Mouse (Mus musculus) right cerebral cortex, adult 2 months (tissue): ENCODE results near the gene Cntd1.

Source experiments
- DNase-seq, 2 experiments: peaks; one replicate each; pipeline ENCODE4 v3.0.0; 2021 to 2022; ENCODE audit warnings: low spot score in 2 of 2

Cntd1 gene

GRCm38 (mm10) chr11:101253613-101254389 lies 25.0 kb upstream of the Cntd1 start, which contains the start of gene Vps25:
Gene Vps25 (plus strand): TSS chr11:101253707.
- DNase-seq, result peak; percentile 87 to 89

GRCm38 (mm10) chr11:101255826-101256775 lies 22.7 kb upstream of the Cntd1 start:
- DNase-seq, result no peak

- DNase-seq, result peak; percentile 66 to 76
Measured at GRCm38 (mm10) chr11:101259261-101259712, 19.5 kb upstream of the Cntd1 start.

- DNase-seq, result peak; percentile 21 to 24
Measured at GRCm38 (mm10) chr11:101259948-101260825, 18.6 kb upstream of the Cntd1 start, which contains the start of gene Wnk4. Gene Wnk4 (plus strand): TSS chr11:101260567.

GRCm38 (mm10) chr11:101260826-101261380 lies 17.9 kb upstream of the Cntd1 start:
- DNase-seq, result no peak

- DNase-seq, result no peak
Measured at GRCm38 (mm10) chr11:101262272-101262967, 16.4 kb upstream of the Cntd1 start.

- no peak for DNase-seq
Measured at GRCm38 (mm10) chr11:101263138-101263988, 15.4 kb upstream of the Cntd1 start.

- no peak for DNase-seq
Measured at GRCm38 (mm10) chr11:101263989-101264280, 14.9 kb upstream of the Cntd1 start.

GRCm38 (mm10) chr11:101264954-101265471 lies 13.8 kb upstream of the Cntd1 start:
- DNase-seq, result no peak

- DNase-seq, result no peak
Measured at GRCm38 (mm10) chr11:101265906-101266305, 12.9 kb upstream of the Cntd1 start.

GRCm38 (mm10) chr11:101269577-101270116 lies 9.2 kb upstream of the Cntd1 start:
- no peak for DNase-seq

GRCm38 (mm10) chr11:101272446-101272845 lies 6.4 kb upstream of the Cntd1 start:
- DNase-seq, result no peak

GRCm38 (mm10) chr11:101275309-101275708 lies 3.5 kb upstream of the Cntd1 start:
- no peak for DNase-seq

GRCm38 (mm10) chr11:101276319-101277070 lies 2.3 kb upstream of the Cntd1 start:
- DNase-seq, result no peak

GRCm38 (mm10) chr11:101277381-101278222 lies 1.2 kb upstream of the Cntd1 start:
- DNase-seq, result peak; percentile 26 to 32

- no peak for DNase-seq
Measured at GRCm38 (mm10) chr11:101279193-101279569, 369 bp downstream of the Cntd1 start.

GRCm38 (mm10) chr11:101280837-101281236 lies 2.0 kb downstream of the Cntd1 start:
- no peak for DNase-seq
